In the genomic region with DNA sequence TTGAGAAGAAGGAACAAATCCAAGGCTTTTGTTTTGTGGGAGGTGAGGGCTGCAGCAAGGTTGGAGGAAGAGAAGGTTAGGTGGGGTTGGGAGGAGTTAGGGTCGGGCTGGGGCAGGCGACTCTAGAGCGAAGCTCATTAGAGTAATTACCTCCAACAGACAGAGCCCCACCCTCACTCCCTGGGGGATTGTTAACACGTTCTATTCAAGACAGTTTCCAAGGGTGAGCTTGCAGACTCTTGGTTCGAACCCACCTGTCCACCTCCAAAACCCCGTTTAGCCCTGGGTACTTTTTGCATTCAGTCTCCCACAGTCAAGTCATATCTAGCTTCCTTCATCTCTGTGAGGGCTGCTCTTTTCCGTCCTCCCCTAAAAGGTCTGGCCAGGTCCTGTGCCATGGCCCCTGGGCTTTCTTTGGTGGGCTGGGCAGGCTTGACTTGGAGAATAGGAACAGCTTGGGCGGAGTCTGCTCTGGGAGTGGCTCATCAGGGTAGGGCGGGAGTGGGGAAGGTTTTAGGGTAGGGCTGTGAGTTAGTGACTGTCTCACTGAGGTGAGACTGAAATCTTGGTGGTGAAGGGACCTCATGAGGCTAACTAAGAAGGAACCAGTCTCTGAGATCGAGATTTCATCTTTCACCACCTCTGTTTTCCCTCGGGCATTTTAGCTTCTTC, we compare ENCODE assay signal across 23 mouse cellular contexts. TPM values are rescaled to one million over a fixed set of nuclear protein-coding genes. Genes with fewer than 3 reads are reported as not detected.
DNase-seq lines count a peak whose midpoint lies in the region; ATAC-seq lines count a peak whose summit lies in the region.
"Had no signal": no experiment of that assay in that cellular context is flagged by ENCODE, and none has a peak within 500 bp of the region (broad histone marks: within the 10 kb centered on the region; RNA-seq: fewer than 3 reads in every experiment).

No protein-coding gene starts in this region.

- peaks cover 97% of the 10 kb centered on the region for H3K4me1 ChIP-seq in hindbrain, embryonic 10.5 days (replicated peaks)
- peaks cover 57% of the 10 kb centered on the region for H3K4me1 ChIP-seq in hindbrain, embryonic 12.5 days

- no peaks in the 10 kb centered on the region for H3K36me3 ChIP-seq in hindbrain, embryonic 10.5 days
- no peaks in the 10 kb centered on the region for H3K36me3 ChIP-seq in hindbrain, embryonic 12.5 days
- H3K36me3 ChIP-seq in splenic B cell, adult 2 months (ENCODE audit: control insufficient read depth, insufficient read depth, low read length, poor library complexity, severe bottlenecking), result no peaks in the 10 kb centered on the region
- H3K36me3 ChIP-seq: kidney, embryonic 15.5 days; neural tube, embryonic 13.5 days had no signal

- peak overlapping the region; percentile 18 for H3K4me3 ChIP-seq in hindbrain, embryonic 10.5 days
- no peak overlapping the region for H3K4me3 ChIP-seq in hindbrain, embryonic 12.5 days
- H3K4me3 ChIP-seq: heart, embryonic 13.5 days; kidney, embryonic 15.5 days; neural tube, embryonic 13.5 days had no signal

- H3K9me3 ChIP-seq in hindbrain, embryonic 10.5 days, result no peaks in the 10 kb centered on the region
- H3K9me3 ChIP-seq in hindbrain, embryonic 12.5 days (replicated peaks), result no peaks in the 10 kb centered on the region
- H3K9me3 ChIP-seq: heart, embryonic 13.5 days; kidney, embryonic 15.5 days; neural tube, embryonic 13.5 days had no signal

- H3K27ac ChIP-seq in hindbrain, embryonic 10.5 days, result peak overlapping the region; percentile 16; the same call in 1 of the 2 replicates
- no peak overlapping the region for H3K27ac ChIP-seq in hindbrain, embryonic 12.5 days
- H3K27ac ChIP-seq: heart, embryonic 13.5 days; hindbrain, postnatal 0 days; kidney, embryonic 15.5 days; neural tube, embryonic 13.5 days had no signal

- WGBS in hindbrain, embryonic 10.5 days, result 23% methylated on average over 11 of the region's 11 CpGs
- 25% methylated on average over 11 of the region's 11 CpGs for WGBS in hindbrain, embryonic 12.5 days

- no peak for ATAC-seq in hindbrain, embryonic 12.5 days (ENCODE audit: low FRiP score)
- ATAC-seq: forebrain, embryonic 14.5 days; hindbrain, postnatal 0 days; intestine, postnatal 0 days; Patski had no signal

- no peak overlapping the region for H3K4me2 ChIP-seq in hindbrain, embryonic 12.5 days (replicated peaks)
- H3K4me2 ChIP-seq: heart, embryonic 13.5 days; kidney, embryonic 15.5 days; neural tube, embryonic 13.5 days had no signal

- no peak overlapping the region for H3K9ac ChIP-seq in hindbrain, embryonic 12.5 days
- H3K9ac ChIP-seq: heart, embryonic 13.5 days; kidney, embryonic 15.5 days; neural tube, embryonic 13.5 days had no signal

- no peak for DNase-seq in hindbrain, embryonic 10.5 days (ENCODE audit: low spot score)
- peak; percentile 1 for DNase-seq in right cerebral cortex, postnatal 4 days
- DNase-seq in right cerebral cortex, postnatal 36 days (ENCODE audit: low spot score in 2 of 2), result no peak
- DNase-seq in ZHBTc4 (ENCODE audit: low read depth, low spot score), result peak; percentile 58
- DNase-seq in splenic B cell, adult 2 months (ENCODE audit: low read depth, low spot score), result peak; percentile 33
- no peak for DNase-seq in adrenal gland, adult 8-10 months
- DNase-seq in Muller cell, postnatal 12 days (ENCODE audit: inconsistent ontology term), result no peak
- DNase-seq: adrenal gland, postnatal 25 days; cerebellum, adult 11 months; cerebellum, postnatal 10 days; gastrocnemius, postnatal 10 days; heart, adult 11 months; lung, postnatal 14 days had no signal

- H3K27me3 ChIP-seq in hindbrain, embryonic 10.5 days (ENCODE audit: insufficient read depth, poor library complexity, severe bottlenecking), result peaks cover 57% of the 10 kb centered on the region
- H3K27me3 ChIP-seq in hindbrain, embryonic 12.5 days, result peaks cover 38% of the 10 kb centered on the region
- H3K27me3 ChIP-seq in splenic B cell, adult 2 months (ENCODE audit: control insufficient read depth, insufficient read depth, low read length, poor library complexity, severe bottlenecking), result no peaks in the 10 kb centered on the region
- H3K27me3 ChIP-seq: Patski had no signal

RNA-seq across cellular contexts. Expression of gene Zfp385a, which starts 2.8 kb away (rescaled TPM):
- polyA plus RNA-seq in hindbrain, embryonic 10.5 days (2016; fragmentation: Nextera tagmentation; extraction: Ambion mirVana), result 24.9 and 26.3 TPM in 2 replicates
- polyA plus RNA-seq in hindbrain, embryonic 12.5 days (2016; fragmentation: Nextera tagmentation; extraction: Ambion mirVana), result 20.5 and 23.8 TPM in 2 replicates
- total RNA-seq in adrenal gland, adult 8-10 months (2022), result 10 to 100 TPM; 13.4 to 21.9 (median 19.1) TPM

RNA-seq across cellular contexts. Expression of gene Gpr84, which starts 26.7 kb away (rescaled TPM):
- polyA plus RNA-seq in hindbrain, embryonic 10.5 days (2016; fragmentation: Nextera tagmentation; extraction: Ambion mirVana), result 0.31 and 0.36 TPM in 2 replicates
- 0.36 and 0.51 TPM in 2 replicates for polyA plus RNA-seq in hindbrain, embryonic 12.5 days (2016; fragmentation: Nextera tagmentation; extraction: Ambion mirVana)
- not detected for total RNA-seq in adrenal gland, adult 8-10 months (2022)
- total RNA-seq: adrenal gland, postnatal 25 days; heart, postnatal 25 days had no signal
- polyA plus RNA-seq: intestine, postnatal 0 days; Patski; thymus, postnatal 0 days had no signal

RNA-seq across cellular contexts. Expression of gene Itga5, which starts 29.4 kb away (rescaled TPM):
- polyA plus RNA-seq in hindbrain, embryonic 10.5 days (2016; fragmentation: Nextera tagmentation; extraction: Ambion mirVana), result 23.5 and 23.8 TPM in 2 replicates
- polyA plus RNA-seq in hindbrain, embryonic 12.5 days (2016; fragmentation: Nextera tagmentation; extraction: Ambion mirVana), result 26.8 and 27.0 TPM in 2 replicates
- 10 to 100 TPM; 29.5 to 36.7 (median 34.0) TPM for total RNA-seq in adrenal gland, adult 8-10 months (2022)

Comparison
In these comparisons a context has a peak if more than half of its experiments do, and no peak if none do; other contexts are left out.
1. DNase-seq: peak in right cerebral cortex, postnatal 4 days (single experiment), ZHBTc4 (single experiment) and splenic B cell, adult 2 months (single experiment); none in hindbrain, embryonic 10.5 days (single experiment), right cerebral cortex, postnatal 36 days (0 of 2), adrenal gland, adult 8-10 months (single experiment) and Muller cell, postnatal 12 days (single experiment).